Mouse (Mus musculus) cerebellum, postnatal 36 days (tissue): ENCODE results near the gene Olfr97.
"Not testable (repeated sequence)": the region's sequence is repeated elsewhere in the genome, so short reads cannot be mapped to it uniquely, and the experiment has no call there.

Source experiments
- DNase-seq, 2 experiments: peaks; one replicate each; pipeline ENCODE4 v3.0.0; 2021 to 2022; ENCODE audit warnings: mixed read lengths in 2 of 2

Olfr97 gene

GRCm38 (mm10) chr17:37237230-37237629, at the start of gene Olfr97:
Olfr97 (minus strand) TSS chr17:37237330.
- DNase-seq: not testable (repeated sequence)

GRCm38 (mm10) chr17:37283360-37283759, 46.2 kb upstream of the Olfr97 start, which contains the start of gene Olfr99:
Olfr99 (minus strand) TSS chr17:37283460.
- no peak for DNase-seq

GRCm38 (mm10) chr17:37280331-37280730, 43.2 kb upstream of the Olfr97 start:
- DNase-seq: no peak

GRCm38 (mm10) chr17:37276573-37276972, 39.4 kb upstream of the Olfr97 start:
- no peak for DNase-seq

- DNase-seq: no peak
Observed at GRCm38 (mm10) chr17:37275626-37276248, 38.6 kb upstream of the Olfr97 start.

- peak in 1 of 2 experiments; percentile 3 for DNase-seq
Observed at GRCm38 (mm10) chr17:37270702-37271092, 33.6 kb upstream of the Olfr97 start.

GRCm38 (mm10) chr17:37270058-37270701, 33.0 kb upstream of the Olfr97 start, which contains the start of gene H2-M3:
H2-M3 (plus strand) TSS chr17:37270220.
- peak; percentile 71 to 82 for DNase-seq

- DNase-seq: no peak
Observed at GRCm38 (mm10) chr17:37263626-37264025, 26.5 kb upstream of the Olfr97 start, which contains the start of gene Olfr98. Olfr98 (minus strand) TSS chr17:37263749.

- DNase-seq: peak in 1 of 2 experiments; percentile 3
Observed at GRCm38 (mm10) chr17:37250544-37250943, 13.4 kb upstream of the Olfr97 start.

GRCm38 (mm10) chr17:37249460-37249859, 12.3 kb upstream of the Olfr97 start:
- no peak for DNase-seq

- DNase-seq: peak in 1 of 2 experiments; percentile 2
Observed at GRCm38 (mm10) chr17:37246715-37247114, 9.6 kb upstream of the Olfr97 start.

- no peak for DNase-seq
Observed at GRCm38 (mm10) chr17:37242198-37242597, 5.1 kb upstream of the Olfr97 start.

GRCm38 (mm10) chr17:37221879-37222278, 15.3 kb downstream of the Olfr97 start:
- DNase-seq: no peak

GRCm38 (mm10) chr17:37219846-37220245, 17.3 kb downstream of the Olfr97 start, which contains the start of gene Olfr96:
Olfr96 (plus strand) TSS chr17:37220146.
- DNase-seq: no peak

GRCm38 (mm10) chr17:37218486-37218885, 18.6 kb downstream of the Olfr97 start:
- no peak for DNase-seq

- DNase-seq: no peak
Observed at GRCm38 (mm10) chr17:37213018-37213417, 24.1 kb downstream of the Olfr97 start, which contains the start of gene Olfr95. Olfr95 (minus strand) TSS chr17:37213118.

GRCm38 (mm10) chr17:37210884-37211768, 26.0 kb downstream of the Olfr97 start:
- DNase-seq: peak; percentile 4 to 7

- DNase-seq: no peak
Observed at GRCm38 (mm10) chr17:37203917-37204236, 33.3 kb downstream of the Olfr97 start.

GRCm38 (mm10) chr17:37203206-37203916, 33.8 kb downstream of the Olfr97 start:
- peak; percentile 70 to 81 for DNase-seq

GRCm38 (mm10) chr17:37200894-37201293, 36.2 kb downstream of the Olfr97 start, which contains the start of gene Olfr94:
Olfr94 (minus strand) TSS chr17:37200994.
- no peak for DNase-seq

GRCm38 (mm10) chr17:37196845-37197724, 40.0 kb downstream of the Olfr97 start:
- peak; percentile 4 to 10 for DNase-seq
